Mouse (Mus musculus): ENCODE measurements around the gene Snurf. TPM values are rescaled to one million over a fixed set of nuclear protein-coding genes. Genes with fewer than 3 reads are reported as not detected.

Gene Snurf
- 9.1 and 25.8 TPM in 2 replicates for polyA plus RNA-seq (2011; ENCODE audit: insufficient read length, low read depth, missing spikeins)

DNA sequence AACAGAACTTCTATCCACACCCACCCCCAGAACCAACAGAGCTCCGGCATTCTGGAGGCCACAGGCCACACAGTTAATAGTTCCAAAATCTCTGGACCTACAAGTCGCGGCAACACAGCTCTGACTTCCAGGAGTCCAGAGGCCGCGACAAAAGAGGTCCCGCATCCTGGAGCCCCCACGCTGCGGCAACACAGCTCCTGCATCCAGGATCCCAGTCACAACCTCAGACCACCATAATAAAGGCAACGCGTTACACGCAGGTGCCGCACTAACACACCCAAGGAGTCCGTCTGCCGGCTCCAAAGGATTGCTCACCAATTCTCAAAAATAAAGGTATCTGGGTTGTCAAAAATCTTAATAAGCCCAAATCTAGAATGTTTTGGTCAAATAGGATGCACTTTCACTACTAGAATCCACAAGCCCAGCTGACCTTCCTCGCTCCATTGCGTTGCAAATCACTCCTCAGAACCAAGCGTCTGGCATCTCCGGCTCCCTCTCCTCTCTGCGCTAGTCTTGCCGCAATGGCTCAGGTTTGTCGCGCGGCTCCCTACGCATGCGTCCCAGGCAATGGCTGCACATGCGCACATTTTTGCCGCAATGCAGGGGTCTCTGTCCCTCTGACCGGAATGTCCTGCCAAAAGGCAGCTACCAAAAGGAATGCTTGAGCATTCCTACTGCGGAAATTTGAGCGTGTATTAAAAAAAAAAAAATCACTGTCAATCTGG lies at the start of gene Snurf, which contains the start of gene Gm38393:
Gene Snurf, minus strand, starts transcription at position 444 of the 725 bp plus-strand sequence.
Gene Gm38393, minus strand, starts transcription at position 459 of the 725 bp plus-strand sequence.
- no peaks in the 10 kb centered on the region for H3K4me1 ChIP-seq (ENCODE audit: control insufficient read depth, insufficient read depth, low read length)
- H3K4me3 ChIP-seq (ENCODE audit: insufficient read depth, low read length), result peak within 1 kb of the TSS; percentile 74
- TF ChIP-seq POLR2A (IDR thresholded peaks at IDR 0.05; ENCODE audit: low read depth, low read length) (peak; percentile 80), CTCF (IDR thresholded peaks at IDR 0.05; ENCODE audit: borderline replicate concordance, insufficient read depth, low read length) (no peak)
- H3K27ac ChIP-seq (ENCODE audit: insufficient read depth, low read length), result no peak within 1 kb of the TSS

- Histone ChIP-seq H3K4me1 (ENCODE audit: control insufficient read depth, insufficient read depth, low read length) (no peaks in the 10 kb centered on the region), H3K4me3 (ENCODE audit: insufficient read depth, low read length) (no peak overlapping the region), H3K27ac (ENCODE audit: insufficient read depth, low read length) (no peak overlapping the region)
- TF ChIP-seq POLR2A (IDR thresholded peaks at IDR 0.05; ENCODE audit: low read depth, low read length), result no peak
- TF ChIP-seq CTCF (IDR thresholded peaks at IDR 0.05; ENCODE audit: borderline replicate concordance, insufficient read depth, low read length), result no peak
Measured at GRCm38 (mm10) chr7:60047481-60048201, 42.8 kb upstream of the Snurf start.

GRCm38 (mm10) chr7:60013186-60013585 lies 8.3 kb upstream of the Snurf start:
- Histone ChIP-seq H3K27ac (ENCODE audit: insufficient read depth, low read length) (no peak overlapping the region), H3K4me1 (ENCODE audit: control insufficient read depth, insufficient read depth, low read length) (no peaks in the 10 kb centered on the region), H3K4me3 (ENCODE audit: insufficient read depth, low read length) (no peak overlapping the region)
- TF ChIP-seq CTCF (IDR thresholded peaks at IDR 0.05; ENCODE audit: borderline replicate concordance, insufficient read depth, low read length) (no peak), POLR2A (IDR thresholded peaks at IDR 0.05; ENCODE audit: low read depth, low read length) (no peak)

GRCm38 (mm10) chr7:60007727-60008360 lies 3.0 kb upstream of the Snurf start:
- H3K4me1 ChIP-seq (ENCODE audit: control insufficient read depth, insufficient read depth, low read length), result no peaks in the 10 kb centered on the region
- H3K4me3 ChIP-seq (ENCODE audit: insufficient read depth, low read length), result no peak overlapping the region
- no peak for TF ChIP-seq POLR2A (IDR thresholded peaks at IDR 0.05; ENCODE audit: low read depth, low read length)
- TF ChIP-seq CTCF (IDR thresholded peaks at IDR 0.05; ENCODE audit: borderline replicate concordance, insufficient read depth, low read length), result no peak
- no peak overlapping the region for H3K27ac ChIP-seq (ENCODE audit: insufficient read depth, low read length)

DNA sequence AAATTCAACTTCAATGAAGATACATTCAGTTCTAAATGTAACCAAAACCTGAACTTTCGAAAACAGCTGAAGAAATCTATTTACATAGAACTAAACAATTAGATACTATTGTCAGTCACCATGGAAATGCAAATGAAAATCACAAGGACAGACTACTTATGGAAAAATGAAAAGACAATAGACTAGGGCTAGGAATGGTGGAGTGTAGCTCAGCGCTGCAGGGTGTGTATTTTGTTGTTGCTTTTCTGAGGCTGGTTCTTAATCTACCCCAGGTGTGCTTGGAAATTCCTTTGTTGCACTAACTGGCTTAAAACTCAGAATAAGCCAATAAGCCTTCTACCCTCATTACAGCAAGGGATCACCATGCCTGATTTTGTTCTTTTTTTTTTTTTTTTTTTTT lies 1.4 kb upstream of the Snurf start:
- Histone ChIP-seq H3K4me1 (ENCODE audit: control insufficient read depth, insufficient read depth, low read length) (no peaks in the 10 kb centered on the region), H3K4me3 (ENCODE audit: insufficient read depth, low read length) (no peak overlapping the region), H3K27ac (ENCODE audit: insufficient read depth, low read length) (no peak overlapping the region)
- no peak for TF ChIP-seq CTCF (IDR thresholded peaks at IDR 0.05; ENCODE audit: borderline replicate concordance, insufficient read depth, low read length)
- TF ChIP-seq POLR2A (IDR thresholded peaks at IDR 0.05; ENCODE audit: low read depth, low read length), result no peak

- H3K27ac ChIP-seq (ENCODE audit: insufficient read depth, low read length), result no peak overlapping the region
- H3K4me1 ChIP-seq (ENCODE audit: control insufficient read depth, insufficient read depth, low read length), result no peaks in the 10 kb centered on the region
- TF ChIP-seq POLR2A (IDR thresholded peaks at IDR 0.05; ENCODE audit: low read depth, low read length) (no peak), CTCF (IDR thresholded peaks at IDR 0.05; ENCODE audit: borderline replicate concordance, insufficient read depth, low read length) (no peak)
- peak overlapping the region; percentile 74 for H3K4me3 ChIP-seq (ENCODE audit: insufficient read depth, low read length)
Measured at GRCm38 (mm10) chr7:60003921-60004605, 786 bp downstream of the Snurf start.

GRCm38 (mm10) chr7:60003006-60003865 lies 1.6 kb downstream of the Snurf start:
- no peak overlapping the region for H3K27ac ChIP-seq (ENCODE audit: insufficient read depth, low read length)
- TF ChIP-seq CTCF (IDR thresholded peaks at IDR 0.05; ENCODE audit: borderline replicate concordance, insufficient read depth, low read length), result no peak
- no peak for TF ChIP-seq POLR2A (IDR thresholded peaks at IDR 0.05; ENCODE audit: low read depth, low read length)
- H3K4me3 ChIP-seq (ENCODE audit: insufficient read depth, low read length), result peak overlapping the region; percentile 74
- H3K4me1 ChIP-seq (ENCODE audit: control insufficient read depth, insufficient read depth, low read length), result no peaks in the 10 kb centered on the region

DNA sequence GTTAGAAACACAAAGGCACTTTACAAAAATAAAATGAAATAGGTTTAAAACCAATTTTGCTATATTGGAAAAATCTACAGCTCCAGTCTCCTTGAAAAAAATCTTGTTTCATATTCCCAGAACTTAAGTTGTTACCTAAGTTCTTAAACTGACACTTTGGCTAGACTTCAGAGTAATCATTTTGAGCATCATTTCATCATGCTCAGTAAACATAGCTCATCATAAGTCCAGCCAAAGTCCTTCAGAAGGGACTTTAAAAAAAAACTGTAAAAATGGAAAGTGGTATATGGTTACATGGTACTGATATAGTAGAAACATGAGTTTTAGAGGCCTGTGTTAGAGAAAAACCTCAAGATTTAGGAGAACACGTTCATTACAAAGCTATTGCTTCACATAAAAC lies 26.2 kb downstream of the Snurf start:
- Histone ChIP-seq H3K27ac (ENCODE audit: insufficient read depth, low read length) (no peak overlapping the region), H3K4me1 (ENCODE audit: control insufficient read depth, insufficient read depth, low read length) (no peaks in the 10 kb centered on the region)
- no peak for TF ChIP-seq CTCF (IDR thresholded peaks at IDR 0.05; ENCODE audit: borderline replicate concordance, insufficient read depth, low read length)
- TF ChIP-seq POLR2A (IDR thresholded peaks at IDR 0.05; ENCODE audit: low read depth, low read length), result no peak

More for the DNA sequence above, 26.2 kb downstream of the Snurf start:
- no peak overlapping the region for H3K4me3 ChIP-seq (ENCODE audit: insufficient read depth, low read length)

Other genes starting within 250 kb of the Snurf start
- 2.8 and 4.8 TPM in 2 replicates for gene Gm38393, start within 50 bp of the Snurf start, polyA plus RNA-seq (2011; ENCODE audit: insufficient read length, low read depth, missing spikeins)
- gene Snrpn, start 135.2 kb upstream of the Snurf start, polyA plus RNA-seq (2011; ENCODE audit: insufficient read length, low read depth, missing spikeins), result 15.2 and 16.3 TPM in 2 replicates